In genomic region chr5:20140235-20140634, GRCm38 (mm10) we compare ENCODE assay signal across 14 mouse cellular contexts.
A peak's percentile ranks its signal among the peaks of the same experiment; 100 is the strongest.
DNase-seq lines count a peak whose midpoint lies in the region; ATAC-seq and TF ChIP-seq lines count a peak whose summit lies in the region.
"Had no signal": no experiment of that assay in that cellular context is flagged by ENCODE, and none has a peak within 500 bp of the region (broad histone marks: within the 10 kb centered on the region; RNA-seq: fewer than 3 reads in every experiment).

No protein-coding gene starts in this region.

- H3K4me1 ChIP-seq in limb, embryonic 14.5 days (ENCODE audit: control insufficient read depth, insufficient read depth, low read length): peaks cover 7% of the 10 kb centered on the region; the same call in 1 of the 2 replicates
- no peaks in the 10 kb centered on the region for H3K4me1 ChIP-seq in limb, embryonic 10.5 days
- H3K4me1 ChIP-seq in forebrain, postnatal 0 days (ENCODE audit: insufficient read depth): peaks cover 9% of the 10 kb centered on the region
- H3K4me1 ChIP-seq: intestine, embryonic 15.5 days had no signal

- no peaks in the 10 kb centered on the region for H3K9me3 ChIP-seq in limb, embryonic 14.5 days (ENCODE audit: control insufficient read depth, low read length)
- no peaks in the 10 kb centered on the region for H3K9me3 ChIP-seq in limb, embryonic 10.5 days (replicated peaks)
- no peaks in the 10 kb centered on the region for H3K9me3 ChIP-seq in forebrain, postnatal 0 days (ENCODE audit: low read length)
- H3K9me3 ChIP-seq: intestine, embryonic 15.5 days; limb, embryonic 13.5 days had no signal

- TF ChIP-seq POLR2A in limb, embryonic 14.5 days (IDR thresholded peaks at IDR 0.05; ENCODE audit: borderline replicate concordance, extremely low read depth, insufficient read depth, insufficient read length): no peak

- H3K27me3 ChIP-seq in limb, embryonic 14.5 days (ENCODE audit: control insufficient read depth, insufficient read depth, low read length): no peaks in the 10 kb centered on the region
- no peaks in the 10 kb centered on the region for H3K27me3 ChIP-seq in limb, embryonic 10.5 days (ENCODE audit: low read depth, poor library complexity, severe bottlenecking)
- H3K27me3 ChIP-seq in forebrain, postnatal 0 days (ENCODE audit: insufficient read depth, low read length): no peaks in the 10 kb centered on the region
- H3K27me3 ChIP-seq: intestine, embryonic 15.5 days; limb, embryonic 13.5 days had no signal

- no peak overlapping the region for H3K4me3 ChIP-seq in limb, embryonic 14.5 days (replicated peaks; ENCODE audit: low read length)
- no peak overlapping the region for H3K4me3 ChIP-seq in limb, embryonic 10.5 days
- 0 out of 2 replicates have a peak overlapping the region, but pooled peaks have one; percentile 6 for H3K4me3 ChIP-seq in forebrain, postnatal 0 days (ENCODE audit: low read depth, low read length)
- H3K4me3 ChIP-seq: intestine, embryonic 15.5 days; limb, embryonic 13.5 days had no signal

- no peak for TF ChIP-seq CTCF in forebrain, postnatal 0 days (IDR thresholded peaks at IDR 0.05; ENCODE audit: low read depth)

- no peak for DNase-seq in frontal cortex, postnatal 14 days (ENCODE audit: low spot score in 2 of 2)
- peak; percentile 48 for DNase-seq in limb, embryonic 14.5 days (ENCODE audit: low spot score)
- DNase-seq in limb, embryonic 10.5 days (ENCODE audit: low spot score): no peak
- no peak for DNase-seq in forebrain, postnatal 0 days
- no peak for DNase-seq in adipocyte (ENCODE audit: low spot score)
- DNase-seq: adrenal gland, postnatal 14 days; cerebellum, adult 18-20 months; heart, adult 11 months; heart, postnatal 4 days; lung, postnatal 14 days had no signal

- ATAC-seq in frontal cortex, adult (ENCODE audit: low TSS enrichment): peak; percentile 10; the same call in 1 of the 2 replicates
- 0 out of 2 replicates have a peak, but pooled peaks have one; percentile 9 for ATAC-seq in limb, embryonic 14.5 days (ENCODE audit: low FRiP score, low read depth)
- ATAC-seq in forebrain, postnatal 0 days: peak; percentile 29
- no peak for ATAC-seq in CD4-positive, CD25-positive, alpha-beta regulatory T cell, adult 4 months
- ATAC-seq: intestine, embryonic 15.5 days had no signal

- no peaks in the 10 kb centered on the region for H3K36me3 ChIP-seq in limb, embryonic 14.5 days (ENCODE audit: control insufficient read depth, insufficient read depth, low read length)
- no peaks in the 10 kb centered on the region for H3K36me3 ChIP-seq in limb, embryonic 10.5 days
- H3K36me3 ChIP-seq in forebrain, postnatal 0 days (ENCODE audit: insufficient read depth): no peaks in the 10 kb centered on the region
- H3K36me3 ChIP-seq: intestine, embryonic 15.5 days; limb, embryonic 13.5 days had no signal

- WGBS in limb, embryonic 14.5 days: 49% methylated on average over 2 of the region's 2 CpGs
- WGBS in limb, embryonic 10.5 days: 85% methylated on average over 2 of the region's 2 CpGs
- WGBS in forebrain, postnatal 0 days: 37% methylated on average over 2 of the region's 2 CpGs

- no peak overlapping the region for H3K27ac ChIP-seq in limb, embryonic 14.5 days (replicated peaks; ENCODE audit: low read depth, low read length)
- no peak overlapping the region for H3K27ac ChIP-seq in limb, embryonic 10.5 days
- H3K27ac ChIP-seq in forebrain, postnatal 0 days (ENCODE audit: low read depth, low read length): peak overlapping the region; percentile 69
- H3K27ac ChIP-seq: intestine, embryonic 15.5 days; limb, embryonic 13.5 days had no signal

- H3K9ac ChIP-seq in limb, embryonic 14.5 days (ENCODE audit: low read depth, low read length, severe bottlenecking): no peak overlapping the region
- H3K9ac ChIP-seq in forebrain, postnatal 0 days: 0 out of 2 replicates have a peak overlapping the region, but pooled peaks have one; percentile 25
- H3K9ac ChIP-seq: intestine, embryonic 15.5 days; limb, embryonic 13.5 days had no signal

- no peak overlapping the region for H3K4me2 ChIP-seq in limb, embryonic 14.5 days (replicated peaks; ENCODE audit: low read depth, low read length, severe bottlenecking)
- peak overlapping the region; percentile 34 for H3K4me2 ChIP-seq in forebrain, postnatal 0 days (ENCODE audit: low read depth)
- H3K4me2 ChIP-seq: intestine, embryonic 15.5 days; limb, embryonic 13.5 days had no signal
